Mouse (Mus musculus): ENCODE measurements around the gene Gm20715. TPM values are rescaled to one million over a fixed set of nuclear protein-coding genes. Genes with fewer than 3 reads are reported as not detected.

Gm20715 gene
- polyA plus RNA-seq (2012; rRNA removed) (not detected in 2 replicates), polyA plus RNA-seq (2014; fragmentation: Nextera tagmentation; extraction: Ambion mirVana) (not detected in 2 replicates)

- H3K4me1 ChIP-seq (replicated peaks; ENCODE audit: control insufficient read depth in 2 of 2, insufficient read depth in 2 of 2, low read length in 1 of 2) = no peaks in the 10 kb centered on the region
- H3K9ac ChIP-seq (replicated peaks) = no peak within 1 kb of the TSS
- H3K4me2 ChIP-seq (ENCODE audit: low read depth) = no peak within 1 kb of the TSS
- no peak within 1 kb of the TSS for H3K4me3 ChIP-seq (ENCODE audit: insufficient read depth in 1 of 2, low read depth in 2 of 2, low read length in 2 of 2)
- ATAC-seq (ENCODE audit: insufficient read depth) (peak; percentile 84), DNase-seq (ENCODE audit: low read depth in 3 of 3, low spot score in 3 of 3) (peak; percentile 76 to 80 (median 78))
- WGBS (ENCODE audit: insufficient replicate concordance) = 1% methylated on average over 17 of the region's 17 CpGs
- no peaks in the 10 kb centered on the region for H3K27me3 ChIP-seq (ENCODE audit: control insufficient read depth, insufficient read depth, low read length)
- H3K9me3 ChIP-seq (ENCODE audit: control insufficient read depth, low read length) = no peaks in the 10 kb centered on the region
- H3K36me3 ChIP-seq (replicated peaks; ENCODE audit: control insufficient read depth, insufficient read depth, low read depth) = no peaks in the 10 kb centered on the region
- H3K27ac ChIP-seq = no peak within 1 kb of the TSS
- no peak for TF ChIP-seq CTCF (IDR thresholded peaks at IDR 0.05; ENCODE audit: low read depth)
- peak; percentile 21; the same call in 1 of the 2 replicates for TF ChIP-seq EP300 (IDR thresholded peaks at IDR 0.05; ENCODE audit: low read depth)
These were observed at the start of gene Gm20715 for GRCm38 (mm10) chr7:6410043-6410442. Gene Gm20715 (plus strand): TSS chr7:6410277.

GRCm38 (mm10) chr7:6360477-6361060 lies 49.5 kb upstream of the Gm20715 start:
- H3K4me1 ChIP-seq (replicated peaks; ENCODE audit: control insufficient read depth in 2 of 2, insufficient read depth in 2 of 2, low read length in 1 of 2) = peaks cover 20 to 29% of the 10 kb centered on the region in 2 experiments
- TF ChIP-seq EP300 (IDR thresholded peaks at IDR 0.05; ENCODE audit: low read depth) = no peak
- TF ChIP-seq CTCF (IDR thresholded peaks at IDR 0.05; ENCODE audit: low read depth) = no peak
- no peak overlapping the region for H3K27ac ChIP-seq
- H3K4me2 ChIP-seq (ENCODE audit: low read depth) = 0 out of 2 replicates have a peak overlapping the region, but pooled peaks have one; percentile 11
- no peak overlapping the region for H3K9ac ChIP-seq (replicated peaks)
- WGBS (ENCODE audit: insufficient replicate concordance) = 8% methylated on average over 9 of the region's 9 CpGs
- peak; percentile 17; the same call in 1 of the 2 replicates for ATAC-seq (ENCODE audit: insufficient read depth)
- no peak overlapping the region for H3K4me3 ChIP-seq (ENCODE audit: insufficient read depth in 1 of 2, low read depth in 2 of 2, low read length in 2 of 2)
- H3K36me3 ChIP-seq (replicated peaks; ENCODE audit: control insufficient read depth, insufficient read depth, low read depth) = no peaks in the 10 kb centered on the region
- H3K27me3 ChIP-seq (ENCODE audit: control insufficient read depth, insufficient read depth, low read length) = no peaks in the 10 kb centered on the region
- H3K9me3 ChIP-seq (ENCODE audit: control insufficient read depth, low read length) = no peaks in the 10 kb centered on the region
- DNase-seq (ENCODE audit: low read depth in 3 of 3, low spot score in 3 of 3) = peak in 1 of 3 experiments; percentile 37

GRCm38 (mm10) chr7:6361756-6362155 lies 48.3 kb upstream of the Gm20715 start:
- Histone ChIP-seq H3K4me2 (ENCODE audit: low read depth) (peak overlapping the region; percentile 69), H3K4me3 (ENCODE audit: insufficient read depth in 1 of 2, low read depth in 2 of 2, low read length in 2 of 2) (peak overlapping the region; percentile 63 to 73), H3K27ac (no peak overlapping the region), H3K36me3 (replicated peaks; ENCODE audit: control insufficient read depth, insufficient read depth, low read depth) (no peaks in the 10 kb centered on the region), H3K9ac (replicated peaks) (peak overlapping the region; percentile 38), H3K4me1 (replicated peaks; ENCODE audit: control insufficient read depth in 2 of 2, insufficient read depth in 2 of 2, low read length in 1 of 2) (peaks cover 26 to 32% of the 10 kb centered on the region in 2 experiments), H3K9me3 (ENCODE audit: control insufficient read depth, low read length) (no peaks in the 10 kb centered on the region), H3K27me3 (ENCODE audit: control insufficient read depth, insufficient read depth, low read length) (no peaks in the 10 kb centered on the region)
- TF ChIP-seq CTCF (IDR thresholded peaks at IDR 0.05; ENCODE audit: low read depth) (no peak), EP300 (IDR thresholded peaks at IDR 0.05; ENCODE audit: low read depth) (no peak)
- no peak for DNase-seq (ENCODE audit: low read depth in 3 of 3, low spot score in 3 of 3)
- no peak for ATAC-seq (ENCODE audit: insufficient read depth)
- 23% methylated on average over 7 of the region's 7 CpGs for WGBS (ENCODE audit: insufficient replicate concordance)

GRCm38 (mm10) chr7:6362268-6363046 lies 47.6 kb upstream of the Gm20715 start:
- no peaks in the 10 kb centered on the region for H3K9me3 ChIP-seq (ENCODE audit: control insufficient read depth, low read length)
- WGBS (ENCODE audit: insufficient replicate concordance) = under 1% methylated on average over 36 of the region's 38 CpGs
- peak; percentile 84 for ATAC-seq (ENCODE audit: insufficient read depth)
- peak overlapping the region; percentile 38 for H3K9ac ChIP-seq (replicated peaks)
- no peaks in the 10 kb centered on the region for H3K27me3 ChIP-seq (ENCODE audit: control insufficient read depth, insufficient read depth, low read length)
- peak overlapping the region; percentile 38 for H3K27ac ChIP-seq
- no peak for TF ChIP-seq EP300 (IDR thresholded peaks at IDR 0.05; ENCODE audit: low read depth)
- TF ChIP-seq CTCF (IDR thresholded peaks at IDR 0.05; ENCODE audit: low read depth) = no peak
- peak overlapping the region; percentile 69 for H3K4me2 ChIP-seq (ENCODE audit: low read depth)
- H3K4me1 ChIP-seq (replicated peaks; ENCODE audit: control insufficient read depth in 2 of 2, insufficient read depth in 2 of 2, low read length in 1 of 2) = peaks cover 32 to 38% of the 10 kb centered on the region in 2 experiments
- peak overlapping the region; percentile 63 to 73 for H3K4me3 ChIP-seq (ENCODE audit: insufficient read depth in 1 of 2, low read depth in 2 of 2, low read length in 2 of 2)
- DNase-seq (ENCODE audit: low read depth in 3 of 3, low spot score in 3 of 3) = peak; percentile 83 to 92 (median 89)
- H3K36me3 ChIP-seq (replicated peaks; ENCODE audit: control insufficient read depth, insufficient read depth, low read depth) = no peaks in the 10 kb centered on the region

GRCm38 (mm10) chr7:6363047-6363488 lies 47.0 kb upstream of the Gm20715 start, which contains the start of gene Zfp78:
Gene Zfp78 (plus strand): TSS chr7:6363280.
- Histone ChIP-seq H3K9me3 (ENCODE audit: control insufficient read depth, low read length) (no peaks in the 10 kb centered on the region), H3K27me3 (ENCODE audit: control insufficient read depth, insufficient read depth, low read length) (no peaks in the 10 kb centered on the region), H3K4me2 (ENCODE audit: low read depth) (peak within 1 kb of the TSS; percentile 69), H3K4me3 (ENCODE audit: insufficient read depth in 1 of 2, low read depth in 2 of 2, low read length in 2 of 2) (peak within 1 kb of the TSS; percentile 63 to 73), H3K27ac (peak within 1 kb of the TSS; percentile 38), H3K9ac (replicated peaks) (peak within 1 kb of the TSS; percentile 41), H3K4me1 (replicated peaks; ENCODE audit: control insufficient read depth in 2 of 2, insufficient read depth in 2 of 2, low read length in 1 of 2) (peaks cover 35 to 41% of the 10 kb centered on the region in 2 experiments), H3K36me3 (replicated peaks; ENCODE audit: control insufficient read depth, insufficient read depth, low read depth) (no peaks in the 10 kb centered on the region)
- DNase-seq (ENCODE audit: low read depth in 3 of 3, low spot score in 3 of 3) = peak; percentile 79 to 89 (median 81)
- TF ChIP-seq CTCF (IDR thresholded peaks at IDR 0.05; ENCODE audit: low read depth) = peak; percentile 57
- TF ChIP-seq EP300 (IDR thresholded peaks at IDR 0.05; ENCODE audit: low read depth) = no peak
- ATAC-seq (ENCODE audit: insufficient read depth) = peak; percentile 75
- WGBS (ENCODE audit: insufficient replicate concordance) = under 1% methylated on average over 23 of the region's 23 CpGs

Measured in liver, embryonic 14.5 days (tissue).